Mouse (Mus musculus): Measurements from ENCODE around the gene 4930432K21Rik.

Gene 4930432K21Rik

DNA sequence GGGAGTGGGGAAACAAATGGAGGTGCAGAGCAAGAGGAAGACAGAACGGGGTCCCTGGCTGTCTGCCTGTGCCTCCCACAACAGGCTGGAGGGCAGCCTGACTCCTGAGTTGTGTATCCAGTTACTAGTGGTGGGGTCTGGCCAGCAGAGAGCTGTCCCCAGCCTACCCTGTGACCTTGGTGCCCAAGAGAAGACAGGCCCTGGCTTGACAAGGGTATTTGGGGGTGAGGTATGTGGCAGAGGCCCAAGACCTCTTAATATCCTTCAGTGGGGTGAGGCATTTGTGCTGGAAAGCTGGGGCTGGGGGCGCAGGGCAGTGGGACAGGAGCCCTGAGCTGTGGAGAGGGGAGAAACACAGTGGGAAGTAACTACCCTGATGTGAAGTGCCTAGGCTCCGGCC lies 63.4 kb downstream of the 4930432K21Rik start:
- DNase-seq: no peak

DNA sequence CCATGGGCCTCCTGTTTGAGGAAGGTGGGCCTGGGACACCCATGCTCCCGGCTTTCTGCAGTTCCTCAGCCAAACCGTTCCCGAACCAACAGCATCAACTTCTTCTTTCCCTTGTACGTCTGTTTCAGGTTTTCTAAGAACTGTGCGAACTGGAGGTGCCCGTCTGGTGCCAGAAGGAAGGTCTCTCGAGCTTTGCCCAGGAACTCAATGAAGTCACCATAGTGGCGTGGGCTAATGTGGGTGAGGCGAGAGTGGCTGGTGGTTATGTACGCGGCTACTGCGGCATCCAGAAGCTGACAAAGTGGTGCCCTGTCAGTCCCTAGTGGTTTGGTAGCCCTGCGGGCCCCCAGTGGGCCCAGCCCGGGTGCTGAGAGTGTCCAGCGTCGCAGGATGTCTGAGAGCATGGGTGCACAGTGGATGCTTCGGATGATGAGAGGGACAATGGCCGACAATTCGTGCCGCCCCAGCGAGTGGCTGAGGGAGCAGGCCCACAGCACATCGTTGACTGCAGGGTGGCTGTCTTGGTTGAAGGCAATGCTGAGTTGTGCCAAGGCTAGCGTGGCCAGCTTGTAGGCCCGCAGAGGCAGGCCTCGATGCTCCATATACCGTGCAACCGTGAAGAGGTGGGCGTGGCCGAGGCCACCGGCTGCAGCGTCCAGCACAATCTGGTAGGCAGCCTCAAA lies 64.2 kb downstream of the 4930432K21Rik start:
- DNase-seq: no peak

DNA sequence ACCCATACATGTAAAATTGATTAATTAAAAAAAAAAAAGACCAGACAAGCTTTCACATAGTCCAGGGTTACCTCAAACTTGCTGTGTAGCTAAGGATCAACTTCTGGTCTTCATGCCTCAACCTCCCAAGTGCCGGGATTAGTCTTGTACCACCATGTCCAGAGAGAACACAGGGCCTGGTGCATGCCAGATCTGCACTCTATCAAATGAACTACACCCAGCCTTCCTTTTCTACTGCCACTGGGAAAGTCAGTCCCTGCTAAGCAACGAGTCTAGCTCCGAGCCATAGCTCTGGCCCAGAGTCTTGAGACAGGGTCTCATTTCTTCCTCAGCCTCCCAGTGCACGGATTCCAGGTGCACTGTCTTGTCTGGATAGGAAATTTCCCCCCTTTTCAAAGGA lies 65.5 kb downstream of the 4930432K21Rik start:
- no peak for DNase-seq

DNA sequence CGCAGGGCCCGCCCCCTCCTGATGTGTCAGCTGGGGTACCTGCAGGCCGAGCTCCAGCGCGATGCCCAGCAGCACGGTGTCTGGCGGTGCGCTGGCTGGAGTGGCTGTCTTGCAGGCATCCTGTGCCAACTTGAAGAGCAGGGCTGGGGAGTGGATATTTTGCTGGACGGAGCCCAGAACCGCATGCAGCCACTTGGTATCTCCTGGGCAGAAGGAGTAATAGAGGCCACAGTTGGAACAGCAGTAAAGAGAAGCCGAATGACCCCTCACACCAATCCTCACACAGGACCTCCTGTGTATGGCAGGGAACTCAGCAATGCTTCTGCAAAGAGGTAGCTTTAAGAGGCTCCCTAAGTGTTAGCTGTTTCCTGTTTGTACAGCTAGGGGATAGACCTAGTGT lies 69.4 kb downstream of the 4930432K21Rik start:
- DNase-seq: no peak

DNA sequence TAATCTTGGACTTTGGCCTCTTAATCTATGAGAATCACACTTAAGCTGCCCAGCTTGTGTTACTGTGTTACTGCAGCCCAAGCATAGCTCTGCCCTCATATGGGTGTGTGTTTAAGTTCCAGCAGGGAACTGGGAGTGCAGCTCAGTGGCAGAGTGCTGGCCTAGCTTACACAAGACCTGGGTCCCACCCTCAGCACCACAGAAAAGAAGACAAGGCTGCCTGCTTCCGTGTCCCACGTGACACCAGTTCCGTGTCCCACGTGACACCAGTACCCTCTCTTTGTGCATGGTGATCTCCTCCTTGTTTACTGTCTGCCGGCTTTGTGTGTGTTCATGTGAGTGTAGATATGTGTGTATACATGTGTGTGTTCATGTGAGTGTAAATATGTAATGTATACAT lies 70.3 kb downstream of the 4930432K21Rik start:
- DNase-seq: no peak

DNA sequence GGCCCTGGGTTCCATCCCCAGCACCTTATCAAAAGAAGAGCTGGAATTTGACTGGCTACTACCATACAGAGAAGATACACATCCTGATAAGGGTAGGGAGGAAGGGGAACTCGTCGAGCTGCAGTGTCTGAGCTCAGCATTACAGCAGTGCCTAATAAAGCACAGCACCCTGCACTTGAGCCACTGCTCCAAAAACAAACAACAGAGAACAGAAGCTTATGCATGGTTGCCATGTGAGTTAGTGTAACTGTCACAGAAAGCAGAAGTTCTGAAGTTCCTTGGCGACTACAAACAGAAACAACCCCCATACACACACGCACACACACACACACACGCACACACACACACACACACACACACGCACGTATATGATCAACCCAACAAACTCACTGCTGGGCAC lies 72.3 kb downstream of the 4930432K21Rik start:
- DNase-seq: no peak
